In genomic region chr15:88823376-88823775, GRCm38 (mm10) we compare ENCODE assay signal across 16 mouse cellular contexts.
"Had no signal": no experiment of that assay in that cellular context is flagged by ENCODE, and none has a peak within 500 bp of the region (broad histone marks: within the 10 kb centered on the region; RNA-seq: fewer than 3 reads in every experiment).

No protein-coding gene starts in this region.

- H3K9ac ChIP-seq: neural tube, embryonic 13.5 days; neural tube, embryonic 15.5 days; stomach, embryonic 15.5 days had no signal

- H3K27me3 ChIP-seq: neural tube, embryonic 13.5 days; neural tube, embryonic 15.5 days; stomach, embryonic 15.5 days had no signal

- H3K9me3 ChIP-seq: neural tube, embryonic 13.5 days; neural tube, embryonic 15.5 days; stomach, embryonic 15.5 days had no signal

- H3K4me3 ChIP-seq: neural tube, embryonic 13.5 days; neural tube, embryonic 15.5 days; stomach, embryonic 15.5 days had no signal

- H3K27ac ChIP-seq: neural tube, embryonic 13.5 days; neural tube, embryonic 15.5 days; stomach, embryonic 15.5 days; stomach, postnatal 0 days had no signal

- DNase-seq: retina, postnatal 1 day; right cerebral cortex, adult 18-20 months; right cerebral cortex, postnatal 14 days; right cerebral cortex, postnatal 25 days; right cerebral cortex, postnatal 4 days; spleen, adult 18-20 months; thymus, adult 18-20 months; thymus, adult 2 months; thymus, postnatal 14 days; thymus, postnatal 25 days; thymus, postnatal 36 days; thymus, postnatal 4 days had no signal

- H3K4me2 ChIP-seq: neural tube, embryonic 13.5 days; neural tube, embryonic 15.5 days; stomach, embryonic 15.5 days had no signal
